Mouse (Mus musculus): ENCODE data around the gene Gm47955.
"Not testable (repeated sequence)": the region's sequence is repeated elsewhere in the genome, so short reads cannot be mapped to it uniquely, and the experiment has no call there.

Gene Gm47955

DNA sequence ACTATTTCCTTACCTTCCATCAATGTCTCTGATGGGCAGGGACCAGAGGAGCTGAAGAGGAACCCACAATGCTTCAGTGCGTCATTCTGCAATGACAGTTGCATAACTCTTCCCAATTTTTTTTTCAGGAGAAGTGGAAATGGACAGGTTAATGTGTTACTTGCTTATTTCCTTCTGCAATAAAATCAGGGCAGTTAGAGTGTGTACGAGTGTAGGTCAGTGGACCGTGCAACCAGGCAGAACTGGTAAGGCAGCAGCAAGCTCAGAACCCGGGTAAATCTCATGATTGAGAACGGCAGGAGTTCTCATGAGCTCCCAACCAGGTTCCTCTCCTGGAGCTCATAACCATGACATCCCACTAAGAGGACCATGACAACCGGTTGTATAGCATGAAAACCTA is 32.0 kb downstream of the Gm47955 start:
- no peak for DNase-seq (ENCODE audit: extremely low spot score)

DNA sequence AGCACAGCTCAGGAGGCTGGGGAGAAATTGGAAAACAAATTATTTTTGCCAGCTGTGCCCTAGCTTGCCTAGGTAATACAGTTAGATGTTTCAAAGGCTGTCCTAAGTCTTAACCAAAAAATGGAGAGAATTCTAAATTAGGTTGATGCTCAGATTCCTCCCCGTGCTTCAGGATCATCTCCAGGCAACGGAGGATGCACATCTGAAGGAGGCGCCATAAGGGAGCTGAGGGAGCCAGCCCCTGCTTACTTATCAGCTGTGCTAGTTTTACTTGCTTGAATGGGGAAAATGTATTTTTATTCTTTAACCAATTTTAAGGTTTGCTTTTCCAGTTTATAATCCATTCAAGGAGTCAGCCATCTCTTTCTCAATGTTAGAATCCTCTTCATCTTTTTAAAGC is 33.9 kb downstream of the Gm47955 start:
- DNase-seq (ENCODE audit: extremely low spot score), result no peak

GRCm38 (mm10) chr1:83000306-83000705 is 40.2 kb downstream of the Gm47955 start, which contains the start of gene Gm47959:
Gene Gm47959, plus strand, starts transcription at chr1:83000548.
- not testable (repeated sequence) for DNase-seq (ENCODE audit: extremely low spot score)

DNA sequence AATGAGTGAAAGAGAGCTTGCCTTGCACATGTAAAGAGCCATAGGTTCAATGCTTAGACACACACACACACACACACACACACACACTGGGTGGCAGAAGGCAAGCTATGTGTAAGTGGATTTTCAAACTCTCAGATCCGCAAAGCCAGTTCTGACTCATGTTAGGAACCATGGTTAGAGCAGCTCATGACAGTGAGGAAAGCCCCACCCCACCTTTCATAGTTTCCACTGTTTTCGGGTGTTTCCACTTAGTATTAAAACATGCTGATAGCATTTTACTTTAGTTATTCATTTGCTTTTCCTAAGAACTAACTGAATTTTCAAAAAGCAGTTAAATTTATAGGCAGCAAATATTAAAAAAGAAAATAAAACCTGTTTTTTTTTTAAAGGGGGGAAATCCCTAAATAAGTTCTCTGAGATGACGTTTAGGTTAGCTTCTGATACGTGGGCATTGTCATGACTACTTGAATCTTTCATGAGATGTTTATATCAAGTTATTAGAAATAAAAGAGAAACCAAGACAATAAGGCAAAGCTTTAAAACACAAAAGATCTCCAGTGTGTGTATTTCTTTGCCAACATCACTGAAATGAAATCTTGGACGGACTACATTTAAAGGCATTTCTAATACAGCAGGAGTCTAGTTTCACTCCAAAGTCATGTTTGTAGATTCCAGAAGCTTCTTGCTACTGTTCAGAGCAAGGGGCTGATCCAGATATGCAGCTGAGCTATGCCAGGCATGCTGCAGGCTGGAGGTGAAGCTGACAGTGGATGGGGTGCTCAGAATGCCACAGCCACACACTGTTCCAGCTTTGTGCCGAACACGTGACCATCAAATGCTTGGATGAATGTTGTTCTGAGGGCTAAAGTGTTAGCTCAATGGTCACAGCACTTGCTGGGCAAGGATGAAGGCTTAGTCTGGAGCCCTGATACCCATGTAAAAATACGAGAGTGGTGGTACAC is 46.4 kb downstream of the Gm47955 start:
- DNase-seq (ENCODE audit: extremely low spot score), result no peak

- DNase-seq (ENCODE audit: extremely low spot score), result no peak
These were observed 47.4 kb downstream of the Gm47955 start for GRCm38 (mm10) chr1:83007471-83007870.

Data from embryo, embryonic 9.5 days (tissue).